Mouse (Mus musculus): ENCODE measurements around the gene Rassf6. TPM values are rescaled to one million over a fixed set of nuclear protein-coding genes. Genes with fewer than 3 reads are reported as not detected.

The Rassf6 gene
- polyA plus RNA-seq, 1 experiment from 2014 or later, result 0.73 TPM

DNA sequence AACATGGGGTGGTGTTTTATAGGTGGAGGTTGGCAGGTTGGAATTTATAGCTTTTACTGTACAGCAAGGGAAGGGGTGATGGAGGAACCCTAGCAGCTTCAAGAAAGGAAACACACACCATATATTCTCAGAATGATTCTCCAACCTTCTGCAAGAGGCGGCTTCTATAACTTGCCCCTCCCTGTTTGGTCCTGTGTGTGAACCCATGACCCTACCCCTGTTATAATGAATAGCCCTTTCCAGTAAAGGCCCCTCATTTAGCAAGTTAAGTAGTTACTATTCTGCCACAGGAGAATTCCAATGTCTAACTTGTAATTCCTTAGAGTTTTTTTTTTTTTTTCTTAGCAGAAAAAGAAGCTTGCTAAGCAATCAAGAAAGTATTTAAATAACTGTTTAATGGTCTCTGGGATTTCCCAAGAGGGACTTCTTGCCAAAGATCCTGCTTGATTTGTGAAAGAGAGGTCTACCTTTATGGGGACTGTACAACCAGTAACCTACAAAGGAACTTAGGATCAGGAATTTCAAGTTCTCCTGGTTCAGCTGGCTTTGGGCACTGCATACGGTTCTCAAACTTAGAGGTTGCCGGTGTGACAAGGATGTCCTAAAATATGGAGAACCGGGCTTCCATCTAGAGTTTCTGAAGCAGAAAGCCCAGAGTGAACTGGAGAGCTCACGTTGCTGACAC is 10.2 kb upstream of the Rassf6 start:
- no peaks in the 10 kb centered on the region for H3K27me3 ChIP-seq (ENCODE audit: low read depth, poor library complexity, severe bottlenecking)
- no peak overlapping the region for H3K27ac ChIP-seq
- no peak overlapping the region for H3K4me3 ChIP-seq
- no peaks in the 10 kb centered on the region for H3K9me3 ChIP-seq (replicated peaks)
- no peaks in the 10 kb centered on the region for H3K36me3 ChIP-seq
- no peaks in the 10 kb centered on the region for H3K4me1 ChIP-seq
- WGBS, result 76% methylated on average over 5 of the region's 5 CpGs
- DNase-seq (ENCODE audit: low spot score), result no peak

DNA sequence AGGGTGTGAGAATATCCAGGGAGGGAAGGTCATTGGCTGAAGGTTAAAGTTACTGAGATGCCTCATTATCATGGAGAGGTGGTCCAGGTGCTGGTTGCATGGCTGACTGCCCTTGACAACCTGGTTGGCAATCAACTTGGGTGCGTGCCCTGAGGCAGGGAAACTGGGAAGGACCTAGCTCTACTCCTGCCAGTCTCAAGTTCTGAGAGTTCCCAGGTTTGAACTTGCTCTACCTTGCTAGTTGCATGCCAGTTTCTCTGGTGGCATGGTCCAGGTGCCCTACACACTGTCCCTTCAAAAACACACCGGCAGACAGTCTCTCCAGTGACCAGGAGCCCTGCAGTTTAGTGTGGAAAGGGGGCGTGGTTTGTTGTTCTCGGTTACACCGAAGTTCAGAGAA is 7.0 kb upstream of the Rassf6 start:
- H3K4me1 ChIP-seq, result no peaks in the 10 kb centered on the region
- no peaks in the 10 kb centered on the region for H3K36me3 ChIP-seq
- H3K27ac ChIP-seq, result no peak overlapping the region
- no peaks in the 10 kb centered on the region for H3K9me3 ChIP-seq (replicated peaks)
- H3K4me3 ChIP-seq, result no peak overlapping the region
- 90% methylated on average over 5 of the region's 5 CpGs for WGBS
- no peak for DNase-seq (ENCODE audit: low spot score)
- no peaks in the 10 kb centered on the region for H3K27me3 ChIP-seq (ENCODE audit: low read depth, poor library complexity, severe bottlenecking)

DNA sequence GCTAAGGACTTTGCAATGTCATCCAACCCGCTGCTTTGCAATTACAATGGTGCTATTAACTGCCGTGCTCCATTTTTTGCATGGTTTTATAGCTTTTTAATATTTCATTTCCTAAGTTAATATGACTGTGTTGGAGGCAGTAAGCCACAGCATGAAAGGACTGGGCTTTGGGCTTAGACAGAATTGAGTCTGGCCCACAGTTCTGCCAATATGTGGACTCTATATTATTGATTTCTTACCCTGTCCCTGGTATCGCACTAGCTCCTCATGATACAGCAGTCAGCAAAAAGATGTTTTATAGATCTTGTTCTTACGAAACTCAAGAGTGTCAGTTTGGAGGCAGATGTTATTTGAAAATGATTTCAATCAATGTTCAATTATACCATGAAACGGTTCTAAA is 5.9 kb upstream of the Rassf6 start:
- Histone ChIP-seq H3K4me3 (no peak overlapping the region), H3K36me3 (no peaks in the 10 kb centered on the region), H3K9me3 (replicated peaks) (no peaks in the 10 kb centered on the region), H3K27me3 (ENCODE audit: low read depth, poor library complexity, severe bottlenecking) (no peaks in the 10 kb centered on the region), H3K4me1 (no peaks in the 10 kb centered on the region), H3K27ac (no peak overlapping the region)
- DNase-seq (ENCODE audit: low spot score), result no peak
- 93% methylated on average over 5 of the region's 5 CpGs for WGBS

DNA sequence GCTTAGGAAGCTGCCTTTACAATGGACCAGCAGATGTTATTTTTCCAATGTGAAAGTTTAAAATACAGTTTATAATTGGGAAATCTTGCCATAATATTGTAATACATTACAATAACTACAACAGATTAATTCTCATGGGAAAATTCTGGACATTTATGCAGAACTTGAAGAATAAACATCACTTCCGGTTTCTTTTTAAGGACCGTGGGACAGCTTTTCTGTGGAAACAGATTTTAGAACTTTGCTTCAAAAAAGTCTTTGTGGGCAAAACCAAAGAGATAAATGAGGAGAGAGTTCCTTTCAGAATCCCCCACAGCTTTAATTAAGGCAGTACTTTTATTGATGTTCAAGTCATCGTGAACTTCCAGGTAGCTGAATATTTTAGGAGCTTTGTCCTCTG is 5.1 kb upstream of the Rassf6 start:
- DNase-seq (ENCODE audit: low spot score), result no peak
- WGBS, result 89% methylated on average over 3 of the region's 3 CpGs

DNA sequence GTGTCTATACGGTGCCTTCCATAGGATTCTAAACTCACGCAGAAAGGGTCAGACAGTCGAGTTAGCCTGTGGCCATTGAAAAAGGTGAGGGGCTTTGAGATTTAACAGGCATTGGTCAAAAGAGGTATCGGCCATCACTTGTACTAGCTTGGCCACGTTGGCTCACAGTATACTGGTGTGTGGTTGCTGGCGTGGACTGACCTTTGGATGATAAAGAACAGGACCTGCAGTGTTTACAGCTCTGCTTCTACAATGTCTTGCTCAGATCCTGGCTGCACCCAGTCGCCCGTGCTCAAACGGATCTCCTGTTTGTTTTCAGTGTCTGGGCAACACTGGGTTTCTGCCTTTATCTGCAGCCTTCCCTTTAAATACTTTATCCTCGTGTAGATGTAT is 757 bp upstream of the Rassf6 start:
- Histone ChIP-seq H3K36me3 (no peaks in the 10 kb centered on the region), H3K9me3 (replicated peaks) (no peaks in the 10 kb centered on the region), H3K4me1 (peaks cover 7% of the 10 kb centered on the region), H3K27ac (no peak overlapping the region), H3K27me3 (ENCODE audit: low read depth, poor library complexity, severe bottlenecking) (peaks cover 12% of the 10 kb centered on the region; the same call in 1 of the 2 replicates), H3K4me3 (no peak overlapping the region)
- no peak for DNase-seq (ENCODE audit: low spot score)
- WGBS, result 64% methylated on average over 10 of the region's 10 CpGs

More for the DNA sequence above, 5.1 kb upstream of the Rassf6 start:
- Histone ChIP-seq H3K27me3 (ENCODE audit: low read depth, poor library complexity, severe bottlenecking) (0 out of 2 replicates have a peak, but pooled peaks cover under 1% of the 10 kb centered on the region), H3K9me3 (replicated peaks) (no peaks in the 10 kb centered on the region), H3K27ac (no peak overlapping the region), H3K4me1 (peaks cover 1% of the 10 kb centered on the region), H3K36me3 (no peaks in the 10 kb centered on the region), H3K4me3 (no peak overlapping the region)

DNA sequence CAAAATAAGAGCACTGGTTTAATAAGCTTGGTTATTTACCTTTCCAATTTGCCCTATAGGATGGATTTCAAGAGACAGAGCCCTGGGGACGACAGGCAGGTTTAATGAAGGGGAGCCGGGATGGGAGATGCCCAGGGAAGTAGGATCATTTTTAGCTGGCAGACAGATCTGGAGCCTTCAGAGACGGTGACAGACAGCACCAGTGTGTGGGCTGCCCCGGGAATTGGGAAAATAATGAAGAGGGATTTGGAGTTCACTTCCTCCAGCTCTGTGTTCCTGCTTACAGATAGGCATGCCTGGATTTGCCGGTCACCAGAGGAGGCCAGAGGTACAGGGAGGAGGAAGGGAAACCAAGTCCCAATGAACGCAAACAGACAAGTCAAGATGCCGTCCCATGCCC is 5.6 kb downstream of the Rassf6 start:
- Histone ChIP-seq H3K36me3 (no peaks in the 10 kb centered on the region), H3K27ac (no peak overlapping the region), H3K4me1 (peaks cover 7% of the 10 kb centered on the region), H3K27me3 (ENCODE audit: low read depth, poor library complexity, severe bottlenecking) (peaks cover 4% of the 10 kb centered on the region; the same call in 1 of the 2 replicates), H3K4me3 (no peak overlapping the region), H3K9me3 (replicated peaks) (no peaks in the 10 kb centered on the region)
- no peak for DNase-seq (ENCODE audit: low spot score)
- 83% methylated on average over 7 of the region's 7 CpGs for WGBS

DNA sequence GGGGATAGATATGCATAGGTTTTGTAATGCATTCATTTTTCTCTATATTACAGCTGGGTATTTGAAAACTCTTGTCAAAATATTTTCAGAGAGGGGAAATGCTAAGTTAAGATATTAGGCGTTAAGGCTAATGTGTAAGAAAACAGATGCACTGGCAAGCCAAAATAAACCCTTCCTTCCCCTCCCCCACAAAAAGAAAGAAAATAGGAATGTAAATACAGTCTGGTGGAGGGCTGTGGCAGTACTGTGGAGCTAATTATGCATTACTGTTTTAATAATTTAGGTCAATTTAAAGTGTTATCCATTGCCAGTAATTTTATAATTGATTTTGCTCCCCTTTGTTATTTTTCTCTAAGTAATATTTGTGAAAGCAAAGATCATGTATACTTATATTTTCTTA is 11.9 kb downstream of the Rassf6 start:
- H3K9me3 ChIP-seq (replicated peaks), result no peaks in the 10 kb centered on the region
- H3K4me1 ChIP-seq, result peaks cover 13% of the 10 kb centered on the region
- DNase-seq (ENCODE audit: low spot score), result no peak
- H3K27me3 ChIP-seq (ENCODE audit: low read depth, poor library complexity, severe bottlenecking), result no peaks in the 10 kb centered on the region
- H3K27ac ChIP-seq, result no peak overlapping the region
- no peak overlapping the region for H3K4me3 ChIP-seq
- no peaks in the 10 kb centered on the region for H3K36me3 ChIP-seq
- WGBS, result 89% methylated on average over 1 of the region's 1 CpGs

DNA sequence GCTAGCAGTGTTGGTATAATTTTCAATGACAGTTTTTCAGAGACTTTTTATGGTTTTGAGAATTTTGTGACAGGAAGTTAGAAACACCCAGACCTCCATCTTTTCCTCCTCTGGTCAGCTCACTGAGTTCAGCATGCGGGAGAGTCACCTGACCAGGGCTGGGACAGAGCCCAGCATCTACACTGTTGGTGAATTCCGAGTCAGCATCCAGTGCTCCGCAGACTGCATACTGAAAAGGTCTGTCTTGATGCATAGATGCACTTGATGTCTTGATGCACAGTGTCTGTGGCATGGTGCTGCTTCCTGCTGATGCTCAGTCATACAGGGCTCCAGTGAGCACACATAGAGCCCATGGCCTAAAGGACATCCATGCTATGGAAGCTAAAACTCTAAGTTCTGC is 12.4 kb downstream of the Rassf6 start:
- H3K27ac ChIP-seq, result no peak overlapping the region
- 86% methylated on average over 3 of the region's 3 CpGs for WGBS
- H3K27me3 ChIP-seq (ENCODE audit: low read depth, poor library complexity, severe bottlenecking), result no peaks in the 10 kb centered on the region
- peaks cover 13% of the 10 kb centered on the region for H3K4me1 ChIP-seq
- no peaks in the 10 kb centered on the region for H3K9me3 ChIP-seq (replicated peaks)
- no peak overlapping the region for H3K4me3 ChIP-seq
- no peaks in the 10 kb centered on the region for H3K36me3 ChIP-seq
- no peak for DNase-seq (ENCODE audit: low spot score)

DNA sequence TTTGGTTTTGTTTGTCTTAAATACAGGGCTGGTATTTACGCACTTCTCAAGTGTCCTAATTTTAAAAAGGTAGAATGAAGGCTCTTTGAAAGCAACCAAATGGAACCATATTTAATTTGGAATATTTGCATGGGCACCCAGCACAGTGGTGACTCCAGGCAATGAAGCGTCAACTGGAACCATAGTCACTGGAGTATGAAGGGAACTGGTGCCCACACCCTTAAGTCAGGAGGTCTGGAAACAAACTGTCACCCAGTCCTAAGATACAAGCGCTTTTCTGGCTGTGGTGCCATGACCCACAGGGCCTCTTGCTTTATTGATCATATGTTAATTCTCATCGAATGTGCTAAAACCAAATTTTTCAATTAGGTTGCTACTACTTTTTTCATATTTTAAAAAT is 13.0 kb downstream of the Rassf6 start:
- DNase-seq (ENCODE audit: low spot score), result no peak
- no peak overlapping the region for H3K27ac ChIP-seq
- no peak overlapping the region for H3K4me3 ChIP-seq
- no peaks in the 10 kb centered on the region for H3K9me3 ChIP-seq (replicated peaks)
- H3K27me3 ChIP-seq (ENCODE audit: low read depth, poor library complexity, severe bottlenecking), result no peaks in the 10 kb centered on the region
- no peaks in the 10 kb centered on the region for H3K36me3 ChIP-seq
- peaks cover 13% of the 10 kb centered on the region for H3K4me1 ChIP-seq
- 96% methylated on average over 4 of the region's 4 CpGs for WGBS

DNA sequence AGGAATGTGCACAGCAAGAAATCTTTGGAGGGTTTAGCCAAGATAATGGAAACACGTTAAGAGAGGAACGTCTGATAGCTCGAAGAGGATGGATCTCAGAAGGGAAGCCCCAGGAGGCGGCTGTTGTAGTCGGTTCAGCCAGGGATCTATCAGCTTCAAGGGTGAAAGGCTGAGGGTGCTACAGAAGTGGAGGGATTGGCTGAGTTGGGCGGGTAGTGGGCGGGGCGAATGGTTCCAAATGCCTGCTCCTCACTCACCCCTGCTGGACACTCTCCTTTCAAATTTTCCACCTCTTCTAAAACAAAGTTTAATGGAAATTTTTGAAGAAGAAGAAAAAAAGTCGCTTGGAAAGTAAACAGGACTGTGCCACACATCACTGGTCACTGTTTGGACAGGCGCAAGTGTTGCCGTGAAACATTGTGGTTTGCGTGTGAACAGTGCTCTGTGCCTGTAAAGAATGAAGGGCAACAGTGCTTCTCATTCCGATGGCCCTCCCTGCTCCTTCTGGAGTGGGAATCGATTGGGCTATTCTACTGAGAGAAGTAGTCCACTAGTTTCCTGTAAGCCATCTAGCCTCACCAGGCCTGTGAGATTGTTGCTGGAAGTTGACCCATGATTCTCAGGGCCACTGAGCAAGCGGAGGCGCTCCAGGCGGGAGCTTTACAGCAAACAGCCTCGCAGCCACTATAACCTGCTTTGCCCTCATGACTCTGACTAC is 15.6 kb downstream of the Rassf6 start:
- WGBS, result 83% methylated on average over 18 of the region's 18 CpGs
- Histone ChIP-seq H3K9me3 (replicated peaks) (no peaks in the 10 kb centered on the region), H3K4me1 (peaks cover 5% of the 10 kb centered on the region; the same call in 1 of the 2 replicates), H3K4me3 (no peak overlapping the region), H3K27me3 (ENCODE audit: low read depth, poor library complexity, severe bottlenecking) (no peaks in the 10 kb centered on the region), H3K36me3 (no peaks in the 10 kb centered on the region), H3K27ac (no peak overlapping the region)
- no peak for DNase-seq (ENCODE audit: low spot score)

DNA sequence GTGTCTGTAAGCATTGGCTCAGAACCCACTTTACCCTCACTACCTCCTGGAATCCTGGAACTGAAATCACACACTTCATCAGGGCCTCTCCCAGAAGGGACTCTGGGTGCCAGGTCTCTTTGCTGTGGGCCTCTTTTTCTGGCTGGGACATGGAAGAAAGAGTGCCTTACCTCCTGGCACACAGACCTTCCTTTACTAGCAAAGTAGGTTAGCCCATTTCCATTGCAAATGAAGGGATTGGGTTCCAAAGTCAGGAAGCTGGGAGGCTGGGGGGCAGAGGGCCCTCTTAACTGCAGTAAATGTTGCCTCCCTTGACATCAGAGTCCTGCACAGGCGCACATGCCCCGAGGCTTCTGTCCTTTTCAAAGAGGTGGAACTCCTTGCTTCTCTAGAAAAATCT is 17.2 kb downstream of the Rassf6 start:
- DNase-seq (ENCODE audit: low spot score), result no peak
- Histone ChIP-seq H3K4me3 (no peak overlapping the region), H3K4me1 (no peaks in the 10 kb centered on the region), H3K27ac (no peak overlapping the region), H3K9me3 (replicated peaks) (no peaks in the 10 kb centered on the region), H3K36me3 (no peaks in the 10 kb centered on the region), H3K27me3 (ENCODE audit: low read depth, poor library complexity, severe bottlenecking) (no peaks in the 10 kb centered on the region)
- WGBS, result 77% methylated on average over 2 of the region's 2 CpGs

DNA sequence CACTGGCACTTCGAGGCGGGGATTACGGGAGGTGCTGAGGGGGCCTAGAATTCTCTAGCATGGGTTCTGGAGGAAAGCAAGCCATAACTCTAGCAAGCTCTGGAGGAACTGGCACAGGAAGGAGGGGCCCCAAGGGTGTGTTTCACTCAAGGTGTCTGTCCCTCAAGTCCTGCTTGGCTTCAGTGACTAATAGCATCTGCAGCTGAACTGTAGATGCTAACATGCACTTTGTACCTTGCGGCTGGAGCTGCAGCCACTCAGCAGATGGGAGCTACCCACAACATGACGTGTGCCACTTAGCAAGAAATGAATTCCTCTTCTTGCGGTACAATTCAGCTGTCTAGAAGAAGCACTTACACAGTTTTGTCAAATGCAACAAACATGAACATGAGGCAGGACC is 18.7 kb downstream of the Rassf6 start:
- no peak overlapping the region for H3K27ac ChIP-seq
- DNase-seq (ENCODE audit: low spot score), result no peak
- H3K36me3 ChIP-seq, result no peaks in the 10 kb centered on the region
- WGBS, result 93% methylated on average over 6 of the region's 6 CpGs
- H3K27me3 ChIP-seq (ENCODE audit: low read depth, poor library complexity, severe bottlenecking), result no peaks in the 10 kb centered on the region
- no peaks in the 10 kb centered on the region for H3K9me3 ChIP-seq (replicated peaks)
- H3K4me3 ChIP-seq, result no peak overlapping the region
- H3K4me1 ChIP-seq, result no peaks in the 10 kb centered on the region

DNA sequence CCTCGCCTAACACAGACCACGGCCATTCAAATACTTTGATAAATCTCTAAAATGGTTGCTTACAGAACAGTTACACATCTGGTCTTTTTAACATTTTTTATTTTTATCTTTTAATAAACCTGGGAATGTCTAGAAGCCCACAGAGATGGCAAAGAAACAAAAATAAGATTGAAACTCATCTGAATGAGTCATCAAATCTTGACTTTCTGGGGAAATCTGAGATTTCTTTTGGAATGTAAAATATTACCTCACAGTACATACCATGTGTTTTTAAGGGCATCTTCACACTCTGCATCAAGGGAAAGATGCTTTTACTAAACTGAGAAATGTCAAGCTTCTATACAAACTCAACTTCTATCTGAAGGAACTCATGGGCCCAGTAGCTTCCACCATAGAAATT is 19.1 kb downstream of the Rassf6 start:
- H3K9me3 ChIP-seq (replicated peaks), result no peaks in the 10 kb centered on the region
- no peaks in the 10 kb centered on the region for H3K4me1 ChIP-seq
- no peaks in the 10 kb centered on the region for H3K27me3 ChIP-seq (ENCODE audit: low read depth, poor library complexity, severe bottlenecking)
- DNase-seq (ENCODE audit: low spot score), result no peak
- H3K27ac ChIP-seq, result no peak overlapping the region
- 93% methylated on average over 2 of the region's 2 CpGs for whole genome bisulfite sequencing
- H3K36me3 ChIP-seq, result no peaks in the 10 kb centered on the region
- no peak overlapping the region for H3K4me3 ChIP-seq

Data from limb, embryonic 10.5 days (tissue).